Mouse (Mus musculus) megakaryocyte, embryonic 14.5 days (primary cell): ENCODE data around the gene Tmem198b.

Experiments used
- FLI1 ChIP-seq: IDR thresholded peaks from 2 replicates; pipeline ENCODE4 v1.6.1; 2012; ENCODE audit warnings: low read length, inconsistent platforms, mixed read lengths
- GATA1 ChIP-seq: IDR thresholded peaks from 3 replicates; pipeline ENCODE4 v1.6.1; 2012; ENCODE audit warnings: mixed read lengths, low read length, inconsistent platforms, borderline replicate concordance

- no peak for TF ChIP-seq GATA1
- TF ChIP-seq FLI1 = no peak
These were observed 31.3 kb downstream of the Tmem198b start for GRCm38 (mm10) chr10:128772895-128773294.
